Mouse (Mus musculus): ENCODE measurements at regions not wholly inside any gene's neighbourhood (a gene's known extent, or its start where the extent isn't known, plus 50 kb on each side); places are given as distances from the start of the nearest gene placed in this dataset.
"Not testable (repeated sequence)": the region's sequence is repeated elsewhere in the genome, so short reads cannot be mapped to it uniquely, and the experiment has no call there.

- WGBS: 86% methylated on average over 9 of the region's 9 CpGs
- Histone ChIP-seq H3K9ac (no peak overlapping the region), H3K27me3 (replicated peaks) (no peaks in the 10 kb centered on the region), H3K4me3 (replicated peaks) (no peak overlapping the region), H3K27ac (no peak overlapping the region), H3K4me1 (replicated peaks) (no peaks in the 10 kb centered on the region), H3K36me3 (no peaks in the 10 kb centered on the region), H3K4me2 (replicated peaks) (no peak overlapping the region), H3K9me3 (0 out of 2 replicates have a peak, but pooled peaks cover 3% of the 10 kb centered on the region)
- no peak for ATAC-seq
Measured at GRCm38 (mm10) chr3:37804941-37805804, 80.9 kb upstream of the Gm5148 start.

GRCm38 (mm10) chr3:37804261-37804660 lies 80.0 kb upstream of the Gm5148 start:
- Histone ChIP-seq H3K36me3 (no peaks in the 10 kb centered on the region), H3K4me2 (replicated peaks) (no peak overlapping the region), H3K27me3 (replicated peaks) (no peaks in the 10 kb centered on the region), H3K27ac (no peak overlapping the region), H3K9ac (no peak overlapping the region), H3K4me1 (replicated peaks) (no peaks in the 10 kb centered on the region), H3K4me3 (replicated peaks) (no peak overlapping the region), H3K9me3 (0 out of 2 replicates have a peak, but pooled peaks cover 3% of the 10 kb centered on the region)
- 44% methylated on average over 5 of the region's 5 CpGs for WGBS
- ATAC-seq: no peak

- not testable (repeated sequence) for H3K9ac ChIP-seq; H3K9me3 ChIP-seq; H3K4me2 ChIP-seq (replicated peaks); H3K36me3 ChIP-seq; H3K4me3 ChIP-seq (replicated peaks); H3K4me1 ChIP-seq (replicated peaks); H3K27me3 ChIP-seq (replicated peaks); H3K27ac ChIP-seq; ATAC-seq
- WGBS: 88% methylated on average over 5 of the region's 5 CpGs
Measured at GRCm38 (mm10) chr3:37803781-37804180, 79.5 kb upstream of the Gm5148 start.

GRCm38 (mm10) chr3:37801551-37801950 lies 77.3 kb upstream of the Gm5148 start:
- 95% methylated on average over 2 of the region's 2 CpGs for WGBS
- Histone ChIP-seq H3K9me3 (no peaks in the 10 kb centered on the region), H3K36me3 (no peaks in the 10 kb centered on the region), H3K9ac (no peak overlapping the region), H3K27me3 (replicated peaks) (no peaks in the 10 kb centered on the region), H3K4me1 (replicated peaks) (no peaks in the 10 kb centered on the region), H3K4me3 (replicated peaks) (no peak overlapping the region), H3K27ac (no peak overlapping the region), H3K4me2 (replicated peaks) (no peak overlapping the region)
- no peak for ATAC-seq

GRCm38 (mm10) chr3:37799809-37800208 lies 75.5 kb upstream of the Gm5148 start:
- Histone ChIP-seq H3K27me3 (replicated peaks) (no peaks in the 10 kb centered on the region), H3K9ac (no peak overlapping the region), H3K27ac (no peak overlapping the region), H3K4me1 (replicated peaks) (no peaks in the 10 kb centered on the region), H3K4me3 (replicated peaks) (no peak overlapping the region), H3K9me3 (no peaks in the 10 kb centered on the region), H3K36me3 (no peaks in the 10 kb centered on the region), H3K4me2 (replicated peaks) (no peak overlapping the region)
- ATAC-seq: no peak
- WGBS: 69% methylated on average over 6 of the region's 6 CpGs

GRCm38 (mm10) chr3:37789711-37790110 lies 65.4 kb upstream of the Gm5148 start:
- no peaks in the 10 kb centered on the region for H3K9me3 ChIP-seq
- peak; percentile 27; the same call in 1 of the 2 replicates for ATAC-seq
- H3K27ac ChIP-seq: no peak overlapping the region
- H3K27me3 ChIP-seq (replicated peaks): no peaks in the 10 kb centered on the region
- H3K9ac ChIP-seq: no peak overlapping the region
- no peaks in the 10 kb centered on the region for H3K36me3 ChIP-seq
- no peak overlapping the region for H3K4me3 ChIP-seq (replicated peaks)
- H3K4me1 ChIP-seq (replicated peaks): peaks cover 18% of the 10 kb centered on the region
- WGBS: 49% methylated on average over 7 of the region's 7 CpGs
- peak overlapping the region; percentile 19; the same call in 1 of the 2 replicates for H3K4me2 ChIP-seq (replicated peaks)

- Histone ChIP-seq H3K4me3 (replicated peaks) (no peak overlapping the region), H3K9me3 (no peaks in the 10 kb centered on the region), H3K36me3 (no peaks in the 10 kb centered on the region), H3K27me3 (replicated peaks) (no peaks in the 10 kb centered on the region), H3K4me1 (replicated peaks) (peaks cover 18% of the 10 kb centered on the region), H3K27ac (no peak overlapping the region), H3K4me2 (replicated peaks) (peak overlapping the region; percentile 19; the same call in 1 of the 2 replicates), H3K9ac (no peak overlapping the region)
- peak; percentile 80 for ATAC-seq
- whole genome bisulfite sequencing: 49% methylated on average over 11 of the region's 11 CpGs
Measured at GRCm38 (mm10) chr3:37789143-37789697, 64.9 kb upstream of the Gm5148 start.

- Histone ChIP-seq H3K27me3 (replicated peaks) (no peaks in the 10 kb centered on the region), H3K9me3 (no peaks in the 10 kb centered on the region), H3K4me2 (replicated peaks) (no peak overlapping the region), H3K36me3 (no peaks in the 10 kb centered on the region), H3K4me3 (replicated peaks) (no peak overlapping the region), H3K9ac (no peak overlapping the region), H3K27ac (no peak overlapping the region), H3K4me1 (replicated peaks) (peaks cover 18% of the 10 kb centered on the region)
- 68% methylated on average over 9 of the region's 9 CpGs for WGBS
- ATAC-seq: 0 out of 2 replicates have a peak, but pooled peaks have one; percentile 15
Measured at GRCm38 (mm10) chr3:37788366-37788765, 64.1 kb upstream of the Gm5148 start.

GRCm38 (mm10) chr3:37786792-37787191 lies 62.5 kb upstream of the Gm5148 start:
- no peak for ATAC-seq
- Histone ChIP-seq H3K9ac (no peak overlapping the region), H3K9me3 (no peaks in the 10 kb centered on the region), H3K4me2 (replicated peaks) (no peak overlapping the region), H3K4me3 (replicated peaks) (no peak overlapping the region), H3K36me3 (no peaks in the 10 kb centered on the region), H3K27ac (no peak overlapping the region), H3K4me1 (replicated peaks) (peaks cover 18% of the 10 kb centered on the region), H3K27me3 (replicated peaks) (no peaks in the 10 kb centered on the region)
- 83% methylated on average over 3 of the region's 3 CpGs for WGBS

GRCm38 (mm10) chr3:37781086-37781485 lies 56.8 kb upstream of the Gm5148 start:
- H3K36me3 ChIP-seq: no peaks in the 10 kb centered on the region
- no peaks in the 10 kb centered on the region for H3K9me3 ChIP-seq
- H3K27me3 ChIP-seq (replicated peaks): no peaks in the 10 kb centered on the region
- H3K4me3 ChIP-seq (replicated peaks): no peak overlapping the region
- H3K4me2 ChIP-seq (replicated peaks): no peak overlapping the region
- no peaks in the 10 kb centered on the region for H3K4me1 ChIP-seq (replicated peaks)
- 87% methylated on average over 2 of the region's 2 CpGs for WGBS
- H3K27ac ChIP-seq: no peak overlapping the region
- ATAC-seq: no peak
- no peak overlapping the region for H3K9ac ChIP-seq

GRCm38 (mm10) chr3:37779867-37780475 lies 55.7 kb upstream of the Gm5148 start:
- Histone ChIP-seq H3K4me3 (replicated peaks) (no peak overlapping the region), H3K27ac (no peak overlapping the region), H3K9me3 (no peaks in the 10 kb centered on the region), H3K4me2 (replicated peaks) (no peak overlapping the region), H3K9ac (no peak overlapping the region), H3K27me3 (replicated peaks) (no peaks in the 10 kb centered on the region), H3K4me1 (replicated peaks) (no peaks in the 10 kb centered on the region), H3K36me3 (no peaks in the 10 kb centered on the region)
- 59% methylated on average over 11 of the region's 11 CpGs for WGBS
- no peak for ATAC-seq

GRCm38 (mm10) chr3:37778386-37778785 lies 54.1 kb upstream of the Gm5148 start:
- Histone ChIP-seq H3K36me3 (no peaks in the 10 kb centered on the region), H3K4me1 (replicated peaks) (no peaks in the 10 kb centered on the region), H3K27me3 (replicated peaks) (no peaks in the 10 kb centered on the region), H3K9ac (no peak overlapping the region), H3K4me3 (replicated peaks) (no peak overlapping the region), H3K27ac (no peak overlapping the region), H3K9me3 (no peaks in the 10 kb centered on the region), H3K4me2 (replicated peaks) (no peak overlapping the region)
- ATAC-seq: no peak
- 91% methylated on average over 7 of the region's 7 CpGs for WGBS
